Mouse (Mus musculus): ENCODE data around the gene Evi5l. TPM values are rescaled to one million over a fixed set of nuclear protein-coding genes. Genes with fewer than 3 reads are reported as not detected.

Evi5l gene
- polyA plus RNA-seq, 1 experiment from 2014 or later, result 25.5 TPM

GRCm38 (mm10) chr8:4212809-4213209 is 46.4 kb downstream of the Evi5l start:
- peak; percentile 67 for DNase-seq (ENCODE audit: low spot score)
- Histone ChIP-seq H3K27ac (peak overlapping the region; percentile 70), H3K9me3 (replicated peaks) (no peaks in the 10 kb centered on the region), H3K27me3 (ENCODE audit: low read depth, poor library complexity, severe bottlenecking) (peaks cover 95% of the 10 kb centered on the region), H3K4me3 (peak overlapping the region; percentile 54), H3K36me3 (no peaks in the 10 kb centered on the region), H3K4me1 (peaks cover 40% of the 10 kb centered on the region)
- WGBS, result 2% methylated on average over 25 of the region's 25 CpGs

- DNase-seq (ENCODE audit: low spot score), result peak; percentile 70
Observed at GRCm38 (mm10) chr8:4213210-4214005, 47.0 kb downstream of the Evi5l start.

GRCm38 (mm10) chr8:4214006-4214980 is 47.9 kb downstream of the Evi5l start:
- peak overlapping the region; percentile 70 for H3K27ac ChIP-seq
- 6% methylated on average over 33 of the region's 33 CpGs for WGBS
- no peaks in the 10 kb centered on the region for H3K9me3 ChIP-seq (replicated peaks)
- no peaks in the 10 kb centered on the region for H3K36me3 ChIP-seq
- peak; percentile 50 for DNase-seq (ENCODE audit: low spot score)
- peaks cover 40% of the 10 kb centered on the region for H3K4me1 ChIP-seq
- H3K27me3 ChIP-seq (ENCODE audit: low read depth, poor library complexity, severe bottlenecking), result peaks cover 97% of the 10 kb centered on the region
- H3K4me3 ChIP-seq, result peak overlapping the region; percentile 54

More at GRCm38 (mm10) chr8:4213210-4214005, 47.0 kb downstream of the Evi5l start:
- Histone ChIP-seq H3K27me3 (ENCODE audit: low read depth, poor library complexity, severe bottlenecking) (peaks cover 95% of the 10 kb centered on the region), H3K4me3 (peak overlapping the region; percentile 54), H3K4me1 (peaks cover 40% of the 10 kb centered on the region), H3K36me3 (no peaks in the 10 kb centered on the region), H3K27ac (peak overlapping the region; percentile 70), H3K9me3 (replicated peaks) (no peaks in the 10 kb centered on the region)
- WGBS, result 3% methylated on average over 18 of the region's 18 CpGs

GRCm38 (mm10) chr8:4216296-4216695 is 49.9 kb downstream of the Evi5l start:
- no peak for DNase-seq (ENCODE audit: low spot score)
- WGBS, result 10% methylated on average over 18 of the region's 18 CpGs
- H3K4me3 ChIP-seq, result peak overlapping the region; percentile 63
- peaks cover 40% of the 10 kb centered on the region for H3K4me1 ChIP-seq
- H3K27me3 ChIP-seq (ENCODE audit: low read depth, poor library complexity, severe bottlenecking), result peaks cover 80% of the 10 kb centered on the region
- no peaks in the 10 kb centered on the region for H3K36me3 ChIP-seq
- no peaks in the 10 kb centered on the region for H3K9me3 ChIP-seq (replicated peaks)
- peak overlapping the region; percentile 71; the same call in 1 of the 2 replicates for H3K27ac ChIP-seq

- Histone ChIP-seq H3K4me3 (peak within 1 kb of the TSS; percentile 63), H3K4me1 (peaks cover 40% of the 10 kb centered on the region), H3K27ac (peak within 1 kb of the TSS; percentile 71), H3K36me3 (no peaks in the 10 kb centered on the region), H3K9me3 (replicated peaks) (no peaks in the 10 kb centered on the region), H3K27me3 (ENCODE audit: low read depth, poor library complexity, severe bottlenecking) (peaks cover 75% of the 10 kb centered on the region)
- peak; percentile 68 for DNase-seq (ENCODE audit: low spot score)
- WGBS, result 3% methylated on average over 44 of the region's 44 CpGs
Observed at GRCm38 (mm10) chr8:4216791-4217621, 50.6 kb downstream of the Evi5l start, which contains the start of gene Prr36. Prr36 (minus strand) TSS chr8:4217459.

GRCm38 (mm10) chr8:4219617-4220016 is 53.2 kb downstream of the Evi5l start:
- H3K27me3 ChIP-seq (ENCODE audit: low read depth, poor library complexity, severe bottlenecking), result peaks cover 59% of the 10 kb centered on the region
- H3K9me3 ChIP-seq (replicated peaks), result no peaks in the 10 kb centered on the region
- peaks cover 19% of the 10 kb centered on the region for H3K4me1 ChIP-seq
- no peak for DNase-seq (ENCODE audit: low spot score)
- H3K27ac ChIP-seq, result no peak overlapping the region
- H3K36me3 ChIP-seq, result no peaks in the 10 kb centered on the region
- 89% methylated on average over 3 of the region's 3 CpGs for WGBS
- no peak overlapping the region for H3K4me3 ChIP-seq

- Histone ChIP-seq H3K4me3 (no peak overlapping the region), H3K36me3 (no peaks in the 10 kb centered on the region), H3K4me1 (peaks cover 11% of the 10 kb centered on the region), H3K9me3 (replicated peaks) (no peaks in the 10 kb centered on the region), H3K27ac (no peak overlapping the region), H3K27me3 (ENCODE audit: low read depth, poor library complexity, severe bottlenecking) (peaks cover 59% of the 10 kb centered on the region)
- DNase-seq (ENCODE audit: low spot score), result no peak
Observed at GRCm38 (mm10) chr8:4222059-4222458, 55.7 kb downstream of the Evi5l start.

GRCm38 (mm10) chr8:4226323-4226722 is 60.0 kb downstream of the Evi5l start:
- H3K4me3 ChIP-seq, result peak overlapping the region; percentile 41
- H3K4me1 ChIP-seq, result peaks cover 8% of the 10 kb centered on the region
- WGBS, result 20% methylated on average over 4 of the region's 4 CpGs
- peak overlapping the region; percentile 16; the same call in 1 of the 2 replicates for H3K27ac ChIP-seq
- no peaks in the 10 kb centered on the region for H3K9me3 ChIP-seq (replicated peaks)
- H3K36me3 ChIP-seq, result no peaks in the 10 kb centered on the region
- H3K27me3 ChIP-seq (ENCODE audit: low read depth, poor library complexity, severe bottlenecking), result peaks cover 56% of the 10 kb centered on the region
- no peak for DNase-seq (ENCODE audit: low spot score)

- H3K4me3 ChIP-seq, result peak within 1 kb of the TSS; percentile 41
- peaks cover 8% of the 10 kb centered on the region for H3K4me1 ChIP-seq
- WGBS, result 3% methylated on average over 33 of the region's 33 CpGs
- DNase-seq (ENCODE audit: low spot score), result no peak
- H3K27me3 ChIP-seq (ENCODE audit: low read depth, poor library complexity, severe bottlenecking), result peaks cover 56% of the 10 kb centered on the region
- H3K9me3 ChIP-seq (replicated peaks), result no peaks in the 10 kb centered on the region
- H3K36me3 ChIP-seq, result no peaks in the 10 kb centered on the region
- H3K27ac ChIP-seq, result peak within 1 kb of the TSS; percentile 16; the same call in 1 of the 2 replicates
Observed at GRCm38 (mm10) chr8:4226739-4227347, 60.5 kb downstream of the Evi5l start, which contains the start of gene Lrrc8e. Lrrc8e (plus strand) TSS chr8:4226827.

GRCm38 (mm10) chr8:4227919-4228318 is 61.6 kb downstream of the Evi5l start:
- Histone ChIP-seq H3K27me3 (ENCODE audit: low read depth, poor library complexity, severe bottlenecking) (peaks cover 56% of the 10 kb centered on the region), H3K36me3 (no peaks in the 10 kb centered on the region), H3K9me3 (replicated peaks) (no peaks in the 10 kb centered on the region)

GRCm38 (mm10) chr8:4229784-4230183 is 63.4 kb downstream of the Evi5l start:
- H3K36me3 ChIP-seq, result no peaks in the 10 kb centered on the region
- H3K9me3 ChIP-seq (replicated peaks), result no peaks in the 10 kb centered on the region
- no peak for DNase-seq (ENCODE audit: low spot score)
- H3K27me3 ChIP-seq (ENCODE audit: low read depth, poor library complexity, severe bottlenecking), result peaks cover 45% of the 10 kb centered on the region
- H3K27ac ChIP-seq, result no peak overlapping the region
- no peak overlapping the region for H3K4me3 ChIP-seq
- H3K4me1 ChIP-seq, result peaks cover 8% of the 10 kb centered on the region
- 68% methylated on average over 5 of the region's 5 CpGs for WGBS

More at GRCm38 (mm10) chr8:4227919-4228318, 61.6 kb downstream of the Evi5l start:
- no peak overlapping the region for H3K4me3 ChIP-seq
- H3K4me1 ChIP-seq, result peaks cover 8% of the 10 kb centered on the region
- DNase-seq (ENCODE audit: low spot score), result no peak
- 93% methylated on average over 4 of the region's 4 CpGs for WGBS
- no peak overlapping the region for H3K27ac ChIP-seq

Data from limb, embryonic 10.5 days (tissue).